24 mouse cellular contexts compared by ENCODE assay signal in genomic region chr4:41205751-41206150, GRCm38 (mm10).
"Had no signal": no experiment of that assay in that cellular context is flagged by ENCODE, and none has a peak within 500 bp of the region (broad histone marks: within the 10 kb centered on the region; RNA-seq: fewer than 3 reads in every experiment).

No protein-coding gene starts in this region.

- H3K4me3 ChIP-seq: heart, adult 2 months; heart, embryonic 13.5 days; heart, embryonic 15.5 days; hindbrain, embryonic 13.5 days; hindbrain, embryonic 15.5 days; kidney, embryonic 15.5 days; limb, embryonic 13.5 days; limb, embryonic 15.5 days; liver, embryonic 12.5 days had no signal

- ATAC-seq: hindbrain, postnatal 0 days; intestine, embryonic 16.5 days; liver, embryonic 12.5 days had no signal

- DNase-seq: gastrocnemius, postnatal 14 days; gastrocnemius, postnatal 36 days; heart, adult 11 months; heart, adult 2 months; heart, postnatal 14 days; heart, postnatal 36 days; kidney, adult 11 months; kidney, adult 2 months; kidney, adult 9 months; kidney, postnatal 14 days; kidney, postnatal 36 days; layer of hippocampus, adult 9-11 months; layer of hippocampus, postnatal 36 days; left cerebral cortex, postnatal 4 days had no signal

- H3K9me3 ChIP-seq: heart, embryonic 13.5 days; heart, embryonic 15.5 days; hindbrain, embryonic 13.5 days; hindbrain, embryonic 15.5 days; kidney, embryonic 15.5 days; limb, embryonic 13.5 days; limb, embryonic 15.5 days; liver, embryonic 12.5 days had no signal

- H3K4me1 ChIP-seq: heart, embryonic 13.5 days; heart, embryonic 15.5 days; hindbrain, embryonic 13.5 days; hindbrain, embryonic 15.5 days; kidney, embryonic 15.5 days; limb, embryonic 13.5 days; limb, embryonic 15.5 days; liver, embryonic 12.5 days had no signal

- H3K27me3 ChIP-seq: heart, embryonic 13.5 days; heart, embryonic 15.5 days; hindbrain, embryonic 13.5 days; hindbrain, embryonic 15.5 days; kidney, embryonic 15.5 days; limb, embryonic 13.5 days; limb, embryonic 15.5 days; liver, embryonic 12.5 days had no signal
